In genomic region chr19:41837194-41837916, GRCm38 (mm10) we compare ENCODE assay signal across 15 mouse cellular contexts. TPM values are rescaled to one million over a fixed set of nuclear protein-coding genes. Genes with fewer than 3 reads are reported as not detected.
DNase-seq lines count a peak whose midpoint lies in the region; ATAC-seq and TF ChIP-seq lines count a peak whose summit lies in the region.
"Had no signal": no experiment of that assay in that cellular context is flagged by ENCODE, and none has a peak within 500 bp of the region (broad histone marks: within the 10 kb centered on the region; RNA-seq: fewer than 3 reads in every experiment).

No protein-coding gene starts in this region.

- H3K4me3 ChIP-seq in heart, embryonic 13.5 days = no peak overlapping the region
- peak overlapping the region; percentile 46; the same call in 1 of the 2 replicates for H3K4me3 ChIP-seq in G1E (ENCODE audit: low read depth, low read length)
- H3K4me3 ChIP-seq in erythroblast, embryonic 14.5 days (replicated peaks) = peak overlapping the region; percentile 40
- H3K4me3 ChIP-seq in liver, embryonic 15.5 days (replicated peaks) = 0 out of 2 replicates have a peak overlapping the region, but pooled peaks have one; percentile 17
- no peak overlapping the region for H3K4me3 ChIP-seq in hindbrain, embryonic 11.5 days (ENCODE audit: low read depth, low read length)

- no peak for DNase-seq in heart, adult 11 months
- DNase-seq in G1E (ENCODE audit: low spot score) = no peak
- DNase-seq in adrenal gland, postnatal 10 days = no peak
- no peak for DNase-seq in hindbrain, embryonic 11.5 days (ENCODE audit: low spot score)
- no peak for DNase-seq in left cerebral cortex, postnatal 10 days (ENCODE audit: extremely low spot score in 1 of 2, low spot score in 2 of 2)
- DNase-seq: adrenal gland, adult 2 months; cerebellum, adult 11 months; layer of hippocampus, postnatal 36 days; thymus, postnatal 36 days had no signal

- H3K9me3 ChIP-seq in heart, embryonic 13.5 days = no peaks in the 10 kb centered on the region
- H3K9me3 ChIP-seq in G1E (replicated peaks) = no peaks in the 10 kb centered on the region
- H3K9me3 ChIP-seq in erythroblast, embryonic 14.5 days (ENCODE audit: control insufficient read depth, low read length) = no peaks in the 10 kb centered on the region
- no peaks in the 10 kb centered on the region for H3K9me3 ChIP-seq in liver, embryonic 15.5 days (replicated peaks)
- H3K9me3 ChIP-seq in hindbrain, embryonic 11.5 days (ENCODE audit: control insufficient read depth, low read length) = no peaks in the 10 kb centered on the region

- no peak for TF ChIP-seq CTCF in G1E (IDR thresholded peaks at IDR 0.05; ENCODE audit: low read depth, low read length)

- WGBS in heart, embryonic 13.5 days = 17% methylated on average over 9 of the region's 9 CpGs
- 22% methylated on average over 9 of the region's 9 CpGs for WGBS in liver, embryonic 15.5 days (ENCODE audit: insufficient replicate concordance)
- 76% methylated on average over 9 of the region's 9 CpGs for WGBS in hindbrain, embryonic 11.5 days

- H3K27me3 ChIP-seq in heart, embryonic 13.5 days (replicated peaks) = peaks cover 14% of the 10 kb centered on the region
- no peaks in the 10 kb centered on the region for H3K27me3 ChIP-seq in G1E (ENCODE audit: insufficient read depth, low read length)
- H3K27me3 ChIP-seq in erythroblast, embryonic 14.5 days (ENCODE audit: control insufficient read depth) = no peaks in the 10 kb centered on the region
- H3K27me3 ChIP-seq in liver, embryonic 15.5 days = no peaks in the 10 kb centered on the region
- H3K27me3 ChIP-seq in hindbrain, embryonic 11.5 days (ENCODE audit: control insufficient read depth, insufficient read depth, low read length) = no peaks in the 10 kb centered on the region

- no peak overlapping the region for H3K9ac ChIP-seq in heart, embryonic 13.5 days
- H3K9ac ChIP-seq in liver, embryonic 15.5 days = peak overlapping the region; percentile 19; the same call in 1 of the 2 replicates
- H3K9ac ChIP-seq in hindbrain, embryonic 11.5 days (ENCODE audit: low read depth, low read length) = no peak overlapping the region
- H3K9ac ChIP-seq: lung, embryonic 14.5 days had no signal

- peaks cover 52% of the 10 kb centered on the region for H3K4me1 ChIP-seq in heart, embryonic 13.5 days
- H3K4me1 ChIP-seq in G1E (ENCODE audit: insufficient read depth, low read depth, low read length) = peaks cover 86% of the 10 kb centered on the region
- H3K4me1 ChIP-seq in erythroblast, embryonic 14.5 days (ENCODE audit: control insufficient read depth) = peaks cover 88% of the 10 kb centered on the region
- H3K4me1 ChIP-seq in liver, embryonic 15.5 days (replicated peaks) = peaks cover 88% of the 10 kb centered on the region
- H3K4me1 ChIP-seq in hindbrain, embryonic 11.5 days (replicated peaks; ENCODE audit: control insufficient read depth, insufficient read depth, low read length) = no peaks in the 10 kb centered on the region

- peak overlapping the region; percentile 42 for H3K4me2 ChIP-seq in heart, embryonic 13.5 days
- peak overlapping the region; percentile 60 for H3K4me2 ChIP-seq in liver, embryonic 15.5 days
- no peak overlapping the region for H3K4me2 ChIP-seq in hindbrain, embryonic 11.5 days (replicated peaks; ENCODE audit: low read depth, low read length)
- H3K4me2 ChIP-seq: lung, embryonic 14.5 days had no signal

- intact Hi-C loops in left cerebral cortex, postnatal 10 days (cut with DNase I) = no loop called here

- no peak for ATAC-seq in heart, embryonic 13.5 days (ENCODE audit: extremely low read depth, insufficient number of reproducible peaks, low FRiP score, low TSS enrichment)
- ATAC-seq in G1E (ENCODE audit: extremely low read depth, insufficient number of reproducible peaks, low FRiP score, poor library complexity, severe bottlenecking) = no peak
- ATAC-seq in liver, embryonic 15.5 days (ENCODE audit: insufficient read depth) = peak; percentile 59
- ATAC-seq in hindbrain, embryonic 11.5 days (ENCODE audit: low FRiP score) = no peak
- ATAC-seq: hindbrain, embryonic 16.5 days had no signal

- H3K36me3 ChIP-seq in heart, embryonic 13.5 days = no peaks in the 10 kb centered on the region
- peaks cover 22% of the 10 kb centered on the region for H3K36me3 ChIP-seq in G1E (replicated peaks)
- peaks cover 9% of the 10 kb centered on the region for H3K36me3 ChIP-seq in erythroblast, embryonic 14.5 days (ENCODE audit: control insufficient read depth)
- H3K36me3 ChIP-seq in liver, embryonic 15.5 days (replicated peaks) = no peaks in the 10 kb centered on the region
- no peaks in the 10 kb centered on the region for H3K36me3 ChIP-seq in hindbrain, embryonic 11.5 days (ENCODE audit: control insufficient read depth, insufficient read depth, low read length)

- H3K27ac ChIP-seq in heart, embryonic 13.5 days (replicated peaks) = peak overlapping the region; percentile 55
- peak overlapping the region; percentile 92 for H3K27ac ChIP-seq in liver, embryonic 15.5 days (replicated peaks)
- no peak overlapping the region for H3K27ac ChIP-seq in hindbrain, embryonic 11.5 days (ENCODE audit: low read depth, low read length)
- H3K27ac ChIP-seq: kidney, postnatal 0 days had no signal

RNA-seq across cellular contexts. Expression of gene Frat1, which starts 7.6 kb away (rescaled TPM):
- polyA plus RNA-seq in heart, embryonic 13.5 days (2015; fragmentation: Nextera tagmentation; extraction: Ambion mirVana) = 2.1 and 2.2 TPM in 2 replicates
- total RNA-seq in G1E (2014; fragmentation: Nextera tagmentation) = 11.4 and 13.5 TPM in 2 replicates
- total RNA-seq in G1E (2017) = 17.9 and 19.8 TPM in 2 replicates
- polyA plus RNA-seq in G1E (2012) = 41.1 and 52.6 TPM in 2 replicates
- 2.3 and 2.8 TPM in 2 replicates for polyA plus RNA-seq in erythroblast, embryonic 14.5 days (2012)
- 8.5 and 9.1 TPM in 2 replicates for polyA plus RNA-seq in liver, embryonic 15.5 days (2015; fragmentation: Nextera tagmentation; extraction: Ambion mirVana)
- 10 to 100 TPM in 1 of 2 experiments, 1 to 10 TPM in 1; 8.6 to 11.7 TPM for total RNA-seq in adrenal gland, postnatal 10 days (2021)
- polyA plus RNA-seq in hindbrain, embryonic 11.5 days (2014; fragmentation: Nextera tagmentation; extraction: Ambion mirVana) = 11.2 and 14.4 TPM in 2 replicates
- 10 to 100 TPM; 17.5 to 19.1 TPM for total RNA-seq in left cerebral cortex, postnatal 10 days (2021)

RNA-seq across cellular contexts. Expression of gene Frat2, which starts 10.6 kb away (rescaled TPM):
- 1.6 and 2.1 TPM in 2 replicates for polyA plus RNA-seq in heart, embryonic 13.5 days (2015; fragmentation: Nextera tagmentation; extraction: Ambion mirVana)
- total RNA-seq in G1E (2014; fragmentation: Nextera tagmentation) = 15.3 and 17.8 TPM in 2 replicates
- total RNA-seq in G1E (2017) = 23.4 and 30.4 TPM in 2 replicates
- polyA plus RNA-seq in G1E (2012) = 42.6 and 60.2 TPM in 2 replicates
- 8.4 and 10.4 TPM in 2 replicates for polyA plus RNA-seq in erythroblast, embryonic 14.5 days (2012)
- 4.4 and 4.5 TPM in 2 replicates for polyA plus RNA-seq in liver, embryonic 15.5 days (2015; fragmentation: Nextera tagmentation; extraction: Ambion mirVana)
- total RNA-seq in adrenal gland, postnatal 10 days (2021) = 1 to 10 TPM; 4.8 to 7.1 TPM
- 5.0 and 6.8 TPM in 2 replicates for polyA plus RNA-seq in hindbrain, embryonic 11.5 days (2014; fragmentation: Nextera tagmentation; extraction: Ambion mirVana)
- total RNA-seq in left cerebral cortex, postnatal 10 days (2021) = 10 to 100 TPM; 11.0 to 11.6 TPM

RNA-seq across cellular contexts. Expression of gene Arhgap19, which starts 35.5 kb away (rescaled TPM):
- polyA plus RNA-seq in heart, embryonic 13.5 days (2015; fragmentation: Nextera tagmentation; extraction: Ambion mirVana) = 11.9 and 13.4 TPM in 2 replicates
- total RNA-seq in G1E (2014; fragmentation: Nextera tagmentation) (66.1 and 95.6 TPM in 2 replicates), G1E (2017) (41.0 and 46.9 TPM in 2 replicates)
- 6.9 and 9.0 TPM in 2 replicates for polyA plus RNA-seq in G1E (2012)
- 0.49 and 0.65 TPM in 2 replicates for polyA plus RNA-seq in erythroblast, embryonic 14.5 days (2012)
- polyA plus RNA-seq in liver, embryonic 15.5 days (2015; fragmentation: Nextera tagmentation; extraction: Ambion mirVana) = 26.6 and 29.4 TPM in 2 replicates
- 1 to 10 TPM; 7.6 to 8.6 TPM for total RNA-seq in adrenal gland, postnatal 10 days (2021)
- polyA plus RNA-seq in hindbrain, embryonic 11.5 days (2014; fragmentation: Nextera tagmentation; extraction: Ambion mirVana) = 31.5 and 33.3 TPM in 2 replicates
- total RNA-seq in left cerebral cortex, postnatal 10 days (2021) = 1 to 10 TPM; 3.2 to 3.6 TPM

RNA-seq across cellular contexts. Expression of gene Rrp12, which starts 58.6 kb away (rescaled TPM):
- 10.4 and 11.8 TPM in 2 replicates for polyA plus RNA-seq in heart, embryonic 13.5 days (2015; fragmentation: Nextera tagmentation; extraction: Ambion mirVana)
- total RNA-seq in G1E (2014; fragmentation: Nextera tagmentation) (14.9 and 16.9 TPM in 2 replicates), G1E (2017) (13.5 and 16.5 TPM in 2 replicates)
- 31.0 and 33.8 TPM in 2 replicates for polyA plus RNA-seq in G1E (2012)
- 1.1 TPM in 2 replicates for polyA plus RNA-seq in erythroblast, embryonic 14.5 days (2012)
- polyA plus RNA-seq in liver, embryonic 15.5 days (2015; fragmentation: Nextera tagmentation; extraction: Ambion mirVana) = 8.5 and 8.6 TPM in 2 replicates
- total RNA-seq in adrenal gland, postnatal 10 days (2021) = 10 to 100 TPM; 12.6 to 12.8 TPM
- 11.5 and 13.8 TPM in 2 replicates for polyA plus RNA-seq in hindbrain, embryonic 11.5 days (2014; fragmentation: Nextera tagmentation; extraction: Ambion mirVana)
- total RNA-seq in left cerebral cortex, postnatal 10 days (2021) = 10 to 100 TPM; 38.5 to 40.3 TPM

Comparison
In these comparisons a context has a peak if more than half of its experiments do, and no peak if none do; other contexts are left out.
1. H3K4me3 ChIP-seq: peak in G1E (single experiment), erythroblast, embryonic 14.5 days (single experiment) and liver, embryonic 15.5 days (single experiment); none in heart, embryonic 13.5 days (single experiment) and hindbrain, embryonic 11.5 days (single experiment).